Mouse (Mus musculus) layer of hippocampus, adult 6 months (tissue): ENCODE data around the gene Pigp. TPM values are rescaled to one million over a fixed set of nuclear protein-coding genes. Genes with fewer than 3 reads are reported as not detected.

Source experiments
- long read RNA-seq, 2 experiments: library from polyadenylated mRNA; unstranded; transcript quantifications; one replicate each; pipeline ENCODE4 v2.0.0; 2019 to 2020
- polyA plus RNA-seq: library from polyadenylated mRNA; unstranded; fragments of <200 nt; fragmentation: Nextera tagmentation; gene quantifications from 2 replicates; pipeline ENCODE4 v1.2.3, GENCODE M21; 2021

Gene Pigp
- polyA plus RNA-seq, result 143 and 154 TPM in 2 replicates
- long read RNA-seq, experiment 1, transcript Pigp-203 (5 exons, 966 nt), result minor isoform, 33 of 89 reads
- long read RNA-seq, experiment 1, transcript Pigp-202 (5 exons, 745 nt), result major isoform, 45 of 89 reads
- long read RNA-seq, experiment 1, partial matches to known transcripts, result 1 of 89 reads
- long read RNA-seq, experiment 1, other reads (novel, unspliced or antisense), result 7 of 89 reads
- long read RNA-seq, experiment 2, partial matches to known transcripts, result 0 of 10 reads
- long read RNA-seq, experiment 2, other reads (novel, unspliced or antisense), result 1 of 10 reads

DNA sequence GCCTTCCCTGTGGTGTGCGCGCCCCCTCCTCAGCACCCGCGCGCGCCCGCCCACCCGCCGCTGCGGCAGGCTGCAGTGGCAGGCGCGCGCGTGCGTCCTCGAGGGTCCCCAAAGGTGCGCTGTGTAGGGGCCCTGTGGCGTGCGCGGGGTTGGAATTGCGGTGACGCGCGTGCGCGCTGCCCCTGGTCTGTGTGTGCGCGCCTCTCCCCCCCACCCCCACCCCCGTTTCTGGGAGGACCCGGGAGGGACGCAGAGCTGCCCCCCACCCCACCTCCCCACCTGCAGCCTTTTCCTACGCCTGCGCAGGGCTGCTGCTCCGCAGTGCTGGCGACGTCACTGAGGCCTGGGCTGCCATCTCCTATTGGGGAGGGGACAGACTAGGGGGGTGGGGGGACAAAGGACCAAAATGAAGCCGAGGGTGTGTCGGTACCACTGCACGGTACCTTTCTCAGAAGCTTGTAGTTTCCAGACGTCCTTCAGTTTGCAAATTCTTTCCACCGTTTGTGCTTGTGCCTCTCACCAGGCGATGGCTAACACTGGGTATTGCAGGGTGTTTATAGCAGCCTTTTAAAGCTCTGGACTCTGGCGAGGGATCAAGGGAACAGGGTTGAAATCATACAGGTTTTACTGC lies at the start of gene Pigp:
Gene Pigp, minus strand, starts transcription at position 542 of the 631 bp plus-strand sequence.

DNA sequence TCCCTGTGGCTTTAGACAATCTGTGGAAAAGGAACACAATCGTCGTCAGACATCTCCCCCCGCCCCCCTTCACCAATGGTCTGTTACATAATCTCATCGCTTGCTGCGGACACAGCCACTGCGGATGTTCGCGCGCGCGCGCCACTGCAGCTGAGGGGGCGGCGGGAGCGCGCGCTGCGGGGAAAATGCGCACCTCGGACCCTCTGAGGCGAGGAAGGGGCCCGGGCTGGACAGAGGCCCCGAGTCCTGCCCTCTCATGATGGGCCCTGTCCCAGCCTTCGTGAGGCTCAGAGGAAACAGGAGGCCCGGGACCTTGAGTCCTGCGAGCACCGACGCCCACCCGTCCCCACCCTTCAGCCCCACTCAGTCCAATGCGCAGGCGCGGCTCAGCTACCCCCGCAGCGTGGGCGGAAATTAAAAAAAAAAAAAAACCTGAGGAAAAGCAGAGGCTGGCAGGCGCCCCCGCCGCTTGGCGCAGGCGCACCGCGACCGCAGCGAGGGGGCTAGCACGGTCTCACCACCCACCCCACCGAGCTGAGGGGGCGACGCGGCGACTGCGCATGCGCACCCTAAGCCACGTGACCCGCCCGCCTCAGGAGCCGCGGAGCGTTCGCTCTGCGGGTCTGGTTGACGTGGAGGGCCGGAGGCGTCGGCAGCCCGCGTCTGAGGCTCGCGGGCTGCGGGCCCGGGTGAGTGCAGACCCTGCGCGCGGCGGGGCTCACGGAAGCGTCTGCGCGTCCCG lies 1.3 kb downstream of the Pigp start, which contains the start of gene Ttc3:
Gene Ttc3, plus strand, starts transcription at position 446 of the 742 bp plus-strand sequence.

DNA sequence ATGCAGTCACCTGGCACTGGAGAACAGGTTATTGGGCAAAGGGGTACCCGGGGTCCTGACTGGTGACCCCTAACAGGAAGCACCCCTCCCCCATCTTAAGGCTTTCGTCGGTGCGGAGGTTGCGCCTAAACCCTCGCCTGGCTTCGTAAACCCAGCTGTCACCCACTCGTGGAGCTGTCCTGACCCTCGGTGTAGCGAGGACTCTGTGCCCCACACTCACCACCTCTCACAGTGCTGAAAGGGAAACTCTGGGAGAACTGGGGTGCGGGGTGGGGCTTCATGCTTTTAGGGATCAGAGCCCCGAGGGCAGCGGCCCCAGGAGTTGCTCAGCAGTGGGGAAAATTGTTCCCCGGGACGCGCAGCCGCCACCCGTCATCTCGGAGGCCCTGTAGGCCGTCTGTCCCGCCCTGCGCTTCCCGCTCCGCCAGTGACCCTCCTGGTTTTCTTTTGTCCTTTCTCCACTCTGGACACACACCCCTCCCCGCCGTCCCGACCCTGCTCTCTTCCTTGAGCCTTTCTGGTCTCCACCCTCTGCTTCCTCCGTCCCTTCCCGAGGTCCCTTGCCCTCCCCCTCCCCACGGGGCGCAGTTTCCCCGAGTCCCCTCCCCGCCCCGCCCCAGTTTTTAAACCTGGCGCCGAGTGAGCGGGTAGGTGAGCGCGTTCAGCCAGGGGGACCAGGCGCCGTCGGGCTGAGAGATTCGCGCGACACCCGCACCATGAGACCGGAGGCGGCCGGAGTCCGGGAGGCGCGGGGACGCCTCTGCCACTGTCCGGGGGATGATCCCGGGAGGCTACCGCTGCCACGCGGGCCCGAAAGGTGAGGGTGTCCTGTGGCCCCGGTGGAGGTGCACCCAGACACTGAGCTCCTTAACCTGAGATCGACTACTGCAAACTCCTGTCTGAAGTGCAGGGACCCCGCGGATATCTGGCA lies 43.6 kb downstream of the Pigp start, which contains the start of gene Ripply3:
Gene Ripply3, plus strand, starts transcription at position 640 of the 931 bp plus-strand sequence.

DNA sequence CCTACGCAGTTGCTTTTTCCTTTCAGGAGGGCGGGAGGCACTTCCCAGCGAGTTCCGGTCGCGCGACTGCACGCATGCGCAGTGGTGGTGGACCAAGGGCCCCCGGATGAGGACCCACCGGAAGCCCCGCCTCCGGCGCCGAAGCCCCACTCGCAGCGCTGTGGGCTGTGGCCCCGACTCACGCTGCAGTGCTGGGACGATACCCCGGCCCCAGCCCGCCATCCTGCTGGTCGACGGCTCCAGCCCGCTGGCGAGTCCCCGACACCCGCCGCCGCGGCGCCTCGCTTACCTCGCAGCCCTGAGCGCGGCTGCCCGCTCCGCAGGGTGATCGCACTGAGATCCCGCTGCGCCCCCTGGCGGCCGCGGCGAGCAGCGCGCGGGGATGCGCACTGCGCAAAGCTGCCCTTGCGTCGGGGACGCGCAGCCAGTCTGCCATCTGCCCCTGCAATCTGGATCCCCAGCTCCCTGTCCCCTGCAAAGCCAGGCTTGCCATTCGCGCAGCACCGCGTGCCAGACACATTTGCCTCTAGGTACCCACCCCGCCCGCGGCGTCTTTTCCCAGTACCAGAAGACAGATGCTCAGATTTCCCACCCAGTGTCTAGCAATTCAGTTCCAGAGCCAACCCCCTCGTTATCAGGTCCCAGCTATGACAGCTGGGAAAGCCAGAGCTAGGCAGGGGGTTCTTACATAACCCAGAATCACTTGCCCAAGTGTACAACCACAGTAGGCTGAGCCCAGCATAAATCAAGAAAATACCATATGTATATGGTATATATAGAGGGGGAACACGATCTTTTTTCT lies 58.2 kb downstream of the Pigp start, which contains the start of gene Hlcs:
Gene Hlcs, minus strand, starts transcription at position 343 of the 802 bp plus-strand sequence.

Other genes starting within 250 kb of the Pigp start
- gene Hlcs, start 58.3 kb downstream of the Pigp start, polyA plus RNA-seq, result 4.5 and 4.7 TPM in 2 replicates
- 0.13 and 0.26 TPM in 2 replicates for gene Ripply3, start 43.4 kb downstream of the Pigp start, polyA plus RNA-seq
- gene Ttc3, start 1.2 kb downstream of the Pigp start, polyA plus RNA-seq, result 436 and 458 TPM in 2 replicates
- gene Vps26c, start 155.0 kb upstream of the Pigp start, polyA plus RNA-seq, result 29.4 and 34.1 TPM in 2 replicates
- gene Dyrk1a, start 198.2 kb upstream of the Pigp start, polyA plus RNA-seq, result 18.2 and 23.0 TPM in 2 replicates